Mouse (Mus musculus) olfactory bulb, adult 2 months (tissue): ENCODE data around the gene Hist1h2af.

ENCODE experiments used
- CTCF ChIP-seq: fragments of 200-500 bp; IDR thresholded peaks from 2 replicates; pipeline ENCODE4 v1.5.1; 2012; ENCODE audit warnings: low read depth, mild to moderate bottlenecking, low read length, moderate library complexity; ENCODE audit not compliant: insufficient read depth
- POLR2A ChIP-seq: fragments of 200-500 bp; IDR thresholded peaks from 2 replicates; pipeline ENCODE4 v1.6.1; 2012; ENCODE audit warnings: mild to moderate bottlenecking, low read depth, low read length, moderate library complexity; ENCODE audit not compliant: insufficient read depth

GRCm38 (mm10) chr13:23490863-23491262 lies 42.8 kb upstream of the Hist1h2af start:
- no peak for TF ChIP-seq POLR2A
- no peak for TF ChIP-seq CTCF
